In the genomic region with DNA sequence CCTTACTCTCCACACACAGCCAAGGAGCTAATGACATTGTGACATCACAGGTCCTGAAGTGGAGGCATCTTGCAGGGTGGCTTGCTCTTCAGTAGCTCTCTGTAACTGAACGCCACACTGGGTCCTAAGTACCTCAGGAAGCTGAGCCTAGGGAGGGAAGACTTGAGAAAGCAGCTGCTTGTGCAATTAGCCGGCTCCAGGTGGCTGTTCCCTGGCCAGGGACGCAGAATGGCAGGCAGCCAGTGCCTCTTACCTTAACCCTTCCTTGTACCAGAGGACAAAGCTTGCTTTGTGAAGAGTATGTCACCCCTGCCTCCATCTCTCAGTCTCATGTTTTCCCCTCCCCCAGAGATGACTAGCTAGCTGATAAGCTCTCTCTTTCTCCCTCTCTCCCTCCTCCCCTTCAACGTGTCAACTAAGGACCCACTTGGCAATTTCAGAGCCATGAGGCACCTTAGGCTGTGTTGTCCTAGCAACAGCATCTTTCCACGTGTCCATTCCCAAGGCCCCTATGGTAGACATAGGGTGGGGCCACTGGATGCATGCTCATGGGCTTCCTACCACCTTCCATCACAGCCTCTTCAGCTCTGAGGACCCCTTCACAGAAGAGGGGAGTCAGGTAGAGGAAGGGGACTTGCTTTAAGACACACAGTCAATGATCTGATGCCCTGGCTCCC, we compare ENCODE assay signal across 10 mouse cellular contexts. TPM values are rescaled to one million over a fixed set of nuclear protein-coding genes. Genes with fewer than 3 reads are reported as not detected.
DNase-seq lines count a peak whose midpoint lies in the region; ATAC-seq and TF ChIP-seq lines count a peak whose summit lies in the region.
"Had no signal": no experiment of that assay in that cellular context is flagged by ENCODE, and none has a peak within 500 bp of the region (broad histone marks: within the 10 kb centered on the region; RNA-seq: fewer than 3 reads in every experiment).

No protein-coding gene starts in this region.

- H3K4me1 ChIP-seq in heart, embryonic 14.5 days (ENCODE audit: control insufficient read depth in 2 of 2, insufficient read depth in 2 of 2, low read length in 2 of 2), result peaks cover 5 to 6% of the 10 kb centered on the region in 2 experiments; a peak in 1 of 4 replicates
- peaks cover 20% of the 10 kb centered on the region for H3K4me1 ChIP-seq in embryonic facial prominence, embryonic 13.5 days
- H3K4me1 ChIP-seq in limb, embryonic 14.5 days (ENCODE audit: control insufficient read depth, insufficient read depth, low read length), result peaks cover 15% of the 10 kb centered on the region

- no peaks in the 10 kb centered on the region for H3K36me3 ChIP-seq in heart, embryonic 14.5 days (ENCODE audit: control insufficient read depth, insufficient read depth, low read length)
- H3K36me3 ChIP-seq in embryonic facial prominence, embryonic 13.5 days, result no peaks in the 10 kb centered on the region
- H3K36me3 ChIP-seq in limb, embryonic 14.5 days (ENCODE audit: control insufficient read depth, insufficient read depth, low read length), result no peaks in the 10 kb centered on the region

- intact Hi-C loops in heart, postnatal 10 days (cut with DNase I), result no loop called here

- no peak overlapping the region for H3K4me2 ChIP-seq in heart, embryonic 14.5 days (ENCODE audit: low read length)
- no peak overlapping the region for H3K4me2 ChIP-seq in embryonic facial prominence, embryonic 13.5 days
- no peak overlapping the region for H3K4me2 ChIP-seq in limb, embryonic 14.5 days (replicated peaks; ENCODE audit: low read depth, low read length, severe bottlenecking)

- H3K9ac ChIP-seq in heart, embryonic 14.5 days (ENCODE audit: low read length), result no peak overlapping the region
- no peak overlapping the region for H3K9ac ChIP-seq in embryonic facial prominence, embryonic 13.5 days
- no peak overlapping the region for H3K9ac ChIP-seq in limb, embryonic 14.5 days (ENCODE audit: low read depth, low read length, severe bottlenecking)

- no peak overlapping the region for H3K4me3 ChIP-seq in heart, embryonic 14.5 days (ENCODE audit: control insufficient read depth in 1 of 2, insufficient read depth in 1 of 2, low read depth in 1 of 2, low read length in 2 of 2)
- no peak overlapping the region for H3K4me3 ChIP-seq in embryonic facial prominence, embryonic 13.5 days
- no peak overlapping the region for H3K4me3 ChIP-seq in limb, embryonic 14.5 days (replicated peaks; ENCODE audit: low read length)

- H3K9me3 ChIP-seq in heart, embryonic 14.5 days (ENCODE audit: control insufficient read depth, low read length), result no peaks in the 10 kb centered on the region
- H3K9me3 ChIP-seq in embryonic facial prominence, embryonic 13.5 days, result no peaks in the 10 kb centered on the region
- H3K9me3 ChIP-seq in limb, embryonic 14.5 days (ENCODE audit: control insufficient read depth, low read length), result no peaks in the 10 kb centered on the region

- H3K27ac ChIP-seq in heart, embryonic 14.5 days (replicated peaks in 1 of 2; ENCODE audit: control insufficient read depth in 1 of 2, insufficient read depth in 1 of 2, low read depth in 2 of 2, low read length in 2 of 2), result no peak overlapping the region
- H3K27ac ChIP-seq in embryonic facial prominence, embryonic 13.5 days, result no peak overlapping the region
- no peak overlapping the region for H3K27ac ChIP-seq in limb, embryonic 14.5 days (replicated peaks; ENCODE audit: low read depth, low read length)
- H3K27ac ChIP-seq: kidney, postnatal 0 days had no signal

- WGBS in heart, embryonic 14.5 days, result 9% methylated on average over 5 of the region's 5 CpGs
- WGBS in embryonic facial prominence, embryonic 13.5 days, result 16% methylated on average over 5 of the region's 5 CpGs
- WGBS in limb, embryonic 14.5 days, result 4% methylated on average over 5 of the region's 5 CpGs

- no peak for DNase-seq in heart, postnatal 10 days
- DNase-seq in brain, adult 2 months (ENCODE audit: low read depth, low spot score), result peak; percentile 66
- peak; percentile 69 for DNase-seq in limb, embryonic 14.5 days (ENCODE audit: low spot score)
- no peak for DNase-seq in yolk sac, embryonic 10.5 days (ENCODE audit: low spot score)
- DNase-seq in ovary, postnatal 36 days (ENCODE audit: low spot score), result no peak
- no peak for DNase-seq in spleen, adult 12 weeks (ENCODE audit: low spot score)
- DNase-seq: thymus, postnatal 36 days had no signal

- ATAC-seq in heart, embryonic 14.5 days (ENCODE audit: insufficient number of reproducible peaks, insufficient read depth, low FRiP score, low read depth), result 0 out of 2 replicates have a peak, but pooled peaks have one; percentile 42
- peak; percentile 35; the same call in 1 of the 2 replicates for ATAC-seq in embryonic facial prominence, embryonic 13.5 days (ENCODE audit: insufficient number of reproducible peaks, insufficient read depth, low FRiP score, low TSS enrichment, low read depth)
- peak; percentile 78 for ATAC-seq in limb, embryonic 14.5 days (ENCODE audit: low FRiP score, low read depth)

- H3K27me3 ChIP-seq in heart, embryonic 14.5 days (ENCODE audit: control insufficient read depth, insufficient read depth, low read length), result no peaks in the 10 kb centered on the region
- no peaks in the 10 kb centered on the region for H3K27me3 ChIP-seq in embryonic facial prominence, embryonic 13.5 days
- no peaks in the 10 kb centered on the region for H3K27me3 ChIP-seq in limb, embryonic 14.5 days (ENCODE audit: control insufficient read depth, insufficient read depth, low read length)

- TF ChIP-seq POLR2A in limb, embryonic 14.5 days (IDR thresholded peaks at IDR 0.05; ENCODE audit: borderline replicate concordance, extremely low read depth, insufficient read depth, insufficient read length), result no peak

RNA-seq across cellular contexts. Expression of a gene that starts 12.0 kb away (rescaled TPM):
- polyA plus RNA-seq in heart, embryonic 14.5 days (2014; fragmentation: Nextera tagmentation; extraction: Ambion mirVana), result 1.8 and 2.9 TPM in 2 replicates
- total RNA-seq in heart, postnatal 10 days (2021), result 1 to 10 TPM; 3.4 to 4.9 TPM
- polyA plus RNA-seq in embryonic facial prominence, embryonic 13.5 days (2015; fragmentation: Nextera tagmentation; extraction: Ambion mirVana), result 0.79 and 1.0 TPM in 2 replicates
- 0.27 and 0.52 TPM in 2 replicates for polyA plus RNA-seq in limb, embryonic 14.5 days (2012; rRNA removed)
- polyA plus RNA-seq in limb, embryonic 14.5 days (2014; fragmentation: Nextera tagmentation; extraction: Ambion mirVana), result 0.15 and 0.23 TPM in 2 replicates

Comparison
In these comparisons a context has a peak if more than half of its experiments do, and no peak if none do; other contexts are left out.
1. DNase-seq: peak in brain, adult 2 months (single experiment) and limb, embryonic 14.5 days (single experiment); none in heart, postnatal 10 days (0 of 2), yolk sac, embryonic 10.5 days (single experiment), ovary, postnatal 36 days (single experiment) and spleen, adult 12 weeks (single experiment).
2. Peak in every context shown above with its lines, with median percentiles within 50 percentile points of each other: ATAC-seq.